Comparison of ENCODE assay signal across 17 mouse cellular contexts in the genomic region with DNA sequence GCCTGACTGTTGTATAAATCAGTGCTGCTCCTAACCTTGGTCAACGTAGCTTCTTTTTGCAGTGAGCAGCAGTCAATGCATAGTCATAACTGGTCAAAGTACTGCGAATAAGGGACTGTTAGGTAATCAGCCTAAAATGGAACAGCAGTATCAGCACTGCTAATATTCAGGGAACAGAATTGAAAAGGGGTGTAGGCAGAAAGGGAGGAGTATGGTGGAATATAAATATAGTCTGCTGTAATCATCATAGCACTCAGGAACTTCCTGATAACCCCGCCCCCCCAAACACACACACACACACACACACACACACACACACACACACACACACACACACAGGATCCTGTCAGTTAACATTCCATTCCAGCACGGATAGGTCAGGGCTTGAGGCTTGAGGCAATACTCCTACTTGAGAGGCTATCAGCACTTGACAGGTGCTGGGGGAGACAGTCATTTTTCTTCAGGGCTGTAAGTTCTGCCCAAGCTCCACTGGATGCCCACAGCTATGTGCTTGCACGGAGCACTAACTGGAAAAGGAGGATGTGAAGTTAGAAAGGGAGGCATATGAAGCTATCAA. TPM values are rescaled to one million over a fixed set of nuclear protein-coding genes. Genes with fewer than 3 reads are reported as not detected.
DNase-seq lines count a peak whose midpoint lies in the region; ATAC-seq and TF ChIP-seq lines count a peak whose summit lies in the region.
"Had no signal": no experiment of that assay in that cellular context is flagged by ENCODE, and none has a peak within 500 bp of the region (broad histone marks: within the 10 kb centered on the region; RNA-seq: fewer than 3 reads in every experiment).

No protein-coding gene starts in this region.

- ATAC-seq in embryonic facial prominence, embryonic 14.5 days (ENCODE audit: low read depth) = no peak
- ATAC-seq in heart, embryonic 13.5 days (ENCODE audit: extremely low read depth, insufficient number of reproducible peaks, low FRiP score, low TSS enrichment) = peak; percentile 54; the same call in 1 of the 2 replicates
- peak; percentile 81 for ATAC-seq in lung, postnatal 0 days
- no peak for ATAC-seq in cerebellum, adult (ENCODE audit: insufficient number of reproducible peaks, low FRiP score, low TSS enrichment)
- ATAC-seq: forebrain, embryonic 16.5 days; hindbrain, embryonic 16.5 days; intestine, postnatal 0 days had no signal

- H3K4me1 ChIP-seq in embryonic facial prominence, embryonic 14.5 days (ENCODE audit: control insufficient read depth, insufficient read depth, low read length) = no peaks in the 10 kb centered on the region
- H3K4me1 ChIP-seq in embryonic facial prominence, embryonic 10.5 days = no peaks in the 10 kb centered on the region
- peaks cover 22% of the 10 kb centered on the region for H3K4me1 ChIP-seq in heart, embryonic 13.5 days
- H3K4me1 ChIP-seq in lung, postnatal 0 days (ENCODE audit: insufficient read depth, low read depth, low read length) = no peaks in the 10 kb centered on the region
- H3K4me1 ChIP-seq: liver, embryonic 12.5 days had no signal

- H3K27ac ChIP-seq in embryonic facial prominence, embryonic 14.5 days (replicated peaks; ENCODE audit: low read depth, low read length) = no peak overlapping the region
- H3K27ac ChIP-seq in embryonic facial prominence, embryonic 10.5 days (replicated peaks) = no peak overlapping the region
- peak overlapping the region; percentile 90 for H3K27ac ChIP-seq in heart, embryonic 13.5 days (replicated peaks)
- no peak overlapping the region for H3K27ac ChIP-seq in lung, postnatal 0 days (ENCODE audit: low read length)
- H3K27ac ChIP-seq: gastrocnemius, adult 2 months; liver, embryonic 12.5 days had no signal

- peak; percentile 5 for DNase-seq in embryonic facial prominence, embryonic 14.5 days (ENCODE audit: low spot score)
- DNase-seq in embryonic facial prominence, embryonic 10.5 days (ENCODE audit: low spot score) = no peak
- peak; percentile 14 for DNase-seq in brain, adult 2 months (ENCODE audit: low read depth, low spot score)
- peak; percentile 45 for DNase-seq in lung, postnatal 0 days (ENCODE audit: low spot score)
- DNase-seq in gastrocnemius, postnatal 4 days (ENCODE audit: low spot score in 2 of 2) = no peak
- DNase-seq in adrenal gland, postnatal 4 days (ENCODE audit: low spot score in 2 of 2) = no peak
- DNase-seq: cerebellum, postnatal 14 days; gastrocnemius, adult 2 months; left cerebral cortex, postnatal 4 days; midbrain, embryonic 14.5 days had no signal

- no peak overlapping the region for H3K9ac ChIP-seq in embryonic facial prominence, embryonic 14.5 days (ENCODE audit: low read depth, low read length)
- H3K9ac ChIP-seq in heart, embryonic 13.5 days = 0 out of 2 replicates have a peak overlapping the region, but pooled peaks have one; percentile 41
- H3K9ac ChIP-seq in lung, postnatal 0 days (replicated peaks; ENCODE audit: low read depth) = no peak overlapping the region
- H3K9ac ChIP-seq: liver, embryonic 12.5 days had no signal

- no peak for TF ChIP-seq CTCF in lung, postnatal 0 days (IDR thresholded peaks at IDR 0.05)

- WGBS in embryonic facial prominence, embryonic 14.5 days = 78% methylated on average over 5 of the region's 5 CpGs
- WGBS in embryonic facial prominence, embryonic 10.5 days = 81% methylated on average over 5 of the region's 5 CpGs
- 44% methylated on average over 5 of the region's 5 CpGs for WGBS in heart, embryonic 13.5 days
- 66% methylated on average over 5 of the region's 5 CpGs for WGBS in lung, postnatal 0 days

- no peaks in the 10 kb centered on the region for H3K27me3 ChIP-seq in embryonic facial prominence, embryonic 14.5 days (replicated peaks; ENCODE audit: control insufficient read depth, insufficient read depth, low read length)
- H3K27me3 ChIP-seq in embryonic facial prominence, embryonic 10.5 days (replicated peaks; ENCODE audit: low read depth, poor library complexity, severe bottlenecking) = no peaks in the 10 kb centered on the region
- no peaks in the 10 kb centered on the region for H3K27me3 ChIP-seq in heart, embryonic 13.5 days (replicated peaks)
- no peaks in the 10 kb centered on the region for H3K27me3 ChIP-seq in lung, postnatal 0 days (replicated peaks; ENCODE audit: insufficient read depth, low read length)
- H3K27me3 ChIP-seq: liver, embryonic 12.5 days had no signal

- H3K36me3 ChIP-seq in embryonic facial prominence, embryonic 14.5 days (ENCODE audit: control insufficient read depth, insufficient read depth, low read length) = peaks cover 41% of the 10 kb centered on the region
- H3K36me3 ChIP-seq in embryonic facial prominence, embryonic 10.5 days (replicated peaks) = peaks cover 53% of the 10 kb centered on the region
- peaks cover 43% of the 10 kb centered on the region for H3K36me3 ChIP-seq in heart, embryonic 13.5 days
- peaks cover 4% of the 10 kb centered on the region for H3K36me3 ChIP-seq in lung, postnatal 0 days (ENCODE audit: insufficient read depth, low read length)

- no peak overlapping the region for H3K4me2 ChIP-seq in embryonic facial prominence, embryonic 14.5 days (ENCODE audit: low read depth, low read length)
- H3K4me2 ChIP-seq in heart, embryonic 13.5 days = 0 out of 2 replicates have a peak overlapping the region, but pooled peaks have one; percentile 17
- no peak overlapping the region for H3K4me2 ChIP-seq in lung, postnatal 0 days (replicated peaks; ENCODE audit: low read depth, low read length)
- H3K4me2 ChIP-seq: liver, embryonic 12.5 days had no signal

- no peak for TF ChIP-seq EP300 in lung, postnatal 0 days (IDR thresholded peaks at IDR 0.05)

- H3K4me3 ChIP-seq in embryonic facial prominence, embryonic 14.5 days (ENCODE audit: low read depth, low read length) = no peak overlapping the region
- H3K4me3 ChIP-seq in embryonic facial prominence, embryonic 10.5 days = no peak overlapping the region
- H3K4me3 ChIP-seq in heart, embryonic 13.5 days = no peak overlapping the region
- H3K4me3 ChIP-seq in lung, postnatal 0 days (ENCODE audit: low read depth, low read length) = no peak overlapping the region
- H3K4me3 ChIP-seq: gastrocnemius, adult 2 months; liver, embryonic 12.5 days had no signal

- H3K9me3 ChIP-seq in embryonic facial prominence, embryonic 14.5 days (ENCODE audit: control insufficient read depth, low read length) = no peaks in the 10 kb centered on the region
- H3K9me3 ChIP-seq in embryonic facial prominence, embryonic 10.5 days = no peaks in the 10 kb centered on the region
- no peaks in the 10 kb centered on the region for H3K9me3 ChIP-seq in heart, embryonic 13.5 days
- H3K9me3 ChIP-seq in lung, postnatal 0 days (ENCODE audit: low read length) = no peaks in the 10 kb centered on the region
- H3K9me3 ChIP-seq: G1E; liver, embryonic 12.5 days had no signal

RNA-seq across cellular contexts. Expression of a gene that starts 31.6 kb away (rescaled TPM):
- polyA plus RNA-seq in embryonic facial prominence, embryonic 14.5 days (2014; fragmentation: Nextera tagmentation; extraction: Ambion mirVana) = 91.6 and 94.2 TPM in 2 replicates
- 80.9 and 86.5 TPM in 2 replicates for polyA plus RNA-seq in embryonic facial prominence, embryonic 10.5 days (2016; fragmentation: Nextera tagmentation; extraction: Ambion mirVana)
- polyA plus RNA-seq in heart, embryonic 13.5 days (2015; fragmentation: Nextera tagmentation; extraction: Ambion mirVana) = 79.8 and 86.3 TPM in 2 replicates
- 99.2 and 109 TPM in 2 replicates for polyA plus RNA-seq in lung, postnatal 0 days (2015; fragmentation: Nextera tagmentation; extraction: Ambion mirVana)
- 10 to 100 TPM; 52.2 to 52.4 TPM for total RNA-seq in gastrocnemius, postnatal 4 days (2021)
- total RNA-seq in adrenal gland, postnatal 4 days (2021) = 10 to 100 TPM; 78.4 to 79.2 TPM

RNA-seq across cellular contexts. Expression of a gene that starts 32.3 kb away (rescaled TPM):
- polyA plus RNA-seq in embryonic facial prominence, embryonic 14.5 days (2014; fragmentation: Nextera tagmentation; extraction: Ambion mirVana) = 46.4 and 50.9 TPM in 2 replicates
- polyA plus RNA-seq in embryonic facial prominence, embryonic 10.5 days (2016; fragmentation: Nextera tagmentation; extraction: Ambion mirVana) = 89.0 and 91.5 TPM in 2 replicates
- 43.4 and 50.9 TPM in 2 replicates for polyA plus RNA-seq in heart, embryonic 13.5 days (2015; fragmentation: Nextera tagmentation; extraction: Ambion mirVana)
- polyA plus RNA-seq in lung, postnatal 0 days (2015; fragmentation: Nextera tagmentation; extraction: Ambion mirVana) = 27.0 and 27.4 TPM in 2 replicates
- total RNA-seq in gastrocnemius, postnatal 4 days (2021) = 10 to 100 TPM; 21.3 to 27.6 TPM
- 10 to 100 TPM; 38.6 to 46.6 TPM for total RNA-seq in adrenal gland, postnatal 4 days (2021)

RNA-seq across cellular contexts. Expression of a gene that starts 43.4 kb away (rescaled TPM):
- 8.9 and 13.4 TPM in 2 replicates for polyA plus RNA-seq in embryonic facial prominence, embryonic 14.5 days (2014; fragmentation: Nextera tagmentation; extraction: Ambion mirVana)
- polyA plus RNA-seq in embryonic facial prominence, embryonic 10.5 days (2016; fragmentation: Nextera tagmentation; extraction: Ambion mirVana) = 4.5 and 5.2 TPM in 2 replicates
- 31.2 and 31.4 TPM in 2 replicates for polyA plus RNA-seq in heart, embryonic 13.5 days (2015; fragmentation: Nextera tagmentation; extraction: Ambion mirVana)
- polyA plus RNA-seq in lung, postnatal 0 days (2015; fragmentation: Nextera tagmentation; extraction: Ambion mirVana) = 15.7 and 23.2 TPM in 2 replicates
- 10 to 100 TPM; 18.9 to 22.3 TPM for total RNA-seq in gastrocnemius, postnatal 4 days (2021)
- total RNA-seq in adrenal gland, postnatal 4 days (2021) = 10 to 100 TPM; 41.4 to 41.7 TPM

Comparison
In these comparisons a context has a peak if more than half of its experiments do, and no peak if none do; other contexts are left out.
1. DNase-seq: peak in embryonic facial prominence, embryonic 14.5 days (single experiment), brain, adult 2 months (single experiment) and lung, postnatal 0 days (single experiment); none in embryonic facial prominence, embryonic 10.5 days (single experiment), gastrocnemius, postnatal 4 days (0 of 2) and adrenal gland, postnatal 4 days (0 of 2).
2. ATAC-seq: peak in heart, embryonic 13.5 days (single experiment) and lung, postnatal 0 days (single experiment); none in embryonic facial prominence, embryonic 14.5 days (single experiment) and cerebellum, adult (single experiment).